ENCODE assay signal across 8 mouse cellular contexts in the genomic region with DNA sequence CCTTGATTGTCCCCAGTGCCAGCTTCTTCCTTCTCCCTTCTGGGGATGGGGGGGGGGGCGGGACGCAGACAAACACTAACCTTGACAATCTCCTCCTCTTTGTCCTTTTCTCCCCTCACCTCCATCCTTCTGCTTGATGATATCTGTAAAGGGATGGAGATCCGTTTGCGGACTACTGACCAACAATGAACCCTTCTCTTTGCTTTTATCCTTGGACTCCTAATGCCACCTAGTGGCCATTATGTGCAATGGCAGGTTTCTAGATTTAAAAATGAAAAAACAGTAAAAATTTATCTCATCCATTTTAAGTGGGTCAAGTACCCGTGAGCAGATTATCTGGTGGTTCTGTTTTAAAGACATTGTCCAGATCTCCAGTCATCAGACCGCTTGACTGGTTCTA. TPM values are rescaled to one million over a fixed set of nuclear protein-coding genes. Genes with fewer than 3 reads are reported as not detected.
DNase-seq lines count a peak whose midpoint lies in the region; ATAC-seq and TF ChIP-seq lines count a peak whose summit lies in the region.

No protein-coding gene starts in this region.

- no peak overlapping the region for H3K9ac ChIP-seq in intestine, embryonic 14.5 days (ENCODE audit: low read length)
- H3K9ac ChIP-seq in intestine, embryonic 15.5 days, result no peak overlapping the region
- H3K9ac ChIP-seq in hindbrain, embryonic 12.5 days, result peak overlapping the region; percentile 18; the same call in 1 of the 2 replicates
- H3K9ac ChIP-seq in midbrain, postnatal 0 days (replicated peaks; ENCODE audit: low read length, poor library complexity, severe bottlenecking), result peak overlapping the region; percentile 55; the same call in 1 of the 2 replicates

- peak overlapping the region; percentile 25; the same call in 1 of the 2 replicates for H3K4me2 ChIP-seq in intestine, embryonic 14.5 days (ENCODE audit: low read length)
- H3K4me2 ChIP-seq in intestine, embryonic 15.5 days (replicated peaks), result no peak overlapping the region
- H3K4me2 ChIP-seq in hindbrain, embryonic 12.5 days (replicated peaks), result peak overlapping the region; percentile 39
- peak overlapping the region; percentile 35 for H3K4me2 ChIP-seq in midbrain, postnatal 0 days (ENCODE audit: low read depth, low read length, poor library complexity, severe bottlenecking)

- H3K9me3 ChIP-seq in intestine, embryonic 14.5 days (ENCODE audit: control insufficient read depth, low read length), result no peaks in the 10 kb centered on the region
- H3K9me3 ChIP-seq in intestine, embryonic 15.5 days, result no peaks in the 10 kb centered on the region
- H3K9me3 ChIP-seq in hindbrain, embryonic 12.5 days (replicated peaks), result no peaks in the 10 kb centered on the region
- H3K9me3 ChIP-seq in midbrain, postnatal 0 days (ENCODE audit: low read length), result no peaks in the 10 kb centered on the region

- no peak for TF ChIP-seq POLR2A in bone marrow, adult 2 months (IDR thresholded peaks at IDR 0.05; ENCODE audit: borderline replicate concordance, control insufficient read depth, low read depth, low read length)

- TF ChIP-seq CTCF in bone marrow, adult 2 months (IDR thresholded peaks at IDR 0.05; ENCODE audit: control insufficient read depth, insufficient read depth, low read length), result peak; percentile 31; the same call in 1 of the 2 replicates
- peak; percentile 91 for TF ChIP-seq CTCF in midbrain, postnatal 0 days (IDR thresholded peaks at IDR 0.05)

- H3K27ac ChIP-seq in intestine, embryonic 14.5 days (ENCODE audit: low read depth), result no peak overlapping the region
- no peak overlapping the region for H3K27ac ChIP-seq in intestine, embryonic 15.5 days
- H3K27ac ChIP-seq in bone marrow, adult 2 months (ENCODE audit: control insufficient read depth, insufficient read depth, low read depth, low read length, poor library complexity), result no peak overlapping the region
- no peak overlapping the region for H3K27ac ChIP-seq in hindbrain, embryonic 12.5 days
- peak overlapping the region; percentile 34; the same call in 1 of the 2 replicates for H3K27ac ChIP-seq in midbrain, postnatal 0 days (ENCODE audit: low read depth, low read length)

- H3K36me3 ChIP-seq in intestine, embryonic 14.5 days (ENCODE audit: control insufficient read depth, insufficient read depth, low read length), result no peaks in the 10 kb centered on the region
- no peaks in the 10 kb centered on the region for H3K36me3 ChIP-seq in intestine, embryonic 15.5 days
- no peaks in the 10 kb centered on the region for H3K36me3 ChIP-seq in hindbrain, embryonic 12.5 days
- 0 out of 2 replicates have a peak, but pooled peaks cover 3% of the 10 kb centered on the region for H3K36me3 ChIP-seq in midbrain, postnatal 0 days (ENCODE audit: insufficient read depth, low read length)

- no peak for ATAC-seq in intestine, embryonic 14.5 days (replicated peaks; ENCODE audit: low FRiP score, low TSS enrichment, low read depth)
- no peak for ATAC-seq in intestine, embryonic 15.5 days
- ATAC-seq in hindbrain, embryonic 12.5 days (ENCODE audit: low FRiP score), result no peak
- no peak for ATAC-seq in midbrain, postnatal 0 days (ENCODE audit: low FRiP score)
- no peak for ATAC-seq in inflammation-experienced regulatory T-cells, adult 6 months

- WGBS in intestine, embryonic 14.5 days, result under 1% methylated on average over 6 of the region's 6 CpGs
- WGBS in intestine, embryonic 15.5 days, result 2% methylated on average over 6 of the region's 6 CpGs
- under 1% methylated on average over 6 of the region's 6 CpGs for whole genome bisulfite sequencing in bone marrow, adult 2 months
- 0% methylated on average over 6 of the region's 6 CpGs for WGBS in hindbrain, embryonic 12.5 days
- WGBS in midbrain, postnatal 0 days, result 0% methylated on average over 6 of the region's 6 CpGs

- H3K4me1 ChIP-seq in intestine, embryonic 14.5 days (replicated peaks; ENCODE audit: control insufficient read depth, insufficient read depth, low read length), result 0 out of 2 replicates have a peak, but pooled peaks cover 5% of the 10 kb centered on the region
- peaks cover 9% of the 10 kb centered on the region for H3K4me1 ChIP-seq in intestine, embryonic 15.5 days (replicated peaks)
- no peaks in the 10 kb centered on the region for H3K4me1 ChIP-seq in bone marrow, adult 2 months (ENCODE audit: control insufficient read depth, insufficient read depth, low read length)
- H3K4me1 ChIP-seq in hindbrain, embryonic 12.5 days, result peaks cover 17% of the 10 kb centered on the region
- H3K4me1 ChIP-seq in midbrain, postnatal 0 days (ENCODE audit: insufficient read depth, low read length), result peaks cover 4% of the 10 kb centered on the region; the same call in 1 of the 2 replicates

- H3K4me3 ChIP-seq in intestine, embryonic 14.5 days (ENCODE audit: low read depth, low read length), result no peak overlapping the region
- no peak overlapping the region for H3K4me3 ChIP-seq in intestine, embryonic 15.5 days (replicated peaks)
- H3K4me3 ChIP-seq in bone marrow, adult 2 months (replicated peaks; ENCODE audit: control insufficient read depth, low read depth, low read length), result no peak overlapping the region
- 0 out of 2 replicates have a peak overlapping the region, but pooled peaks have one; percentile 11 for H3K4me3 ChIP-seq in hindbrain, embryonic 12.5 days
- H3K4me3 ChIP-seq in midbrain, postnatal 0 days (ENCODE audit: low read depth, low read length), result peak overlapping the region; percentile 27; the same call in 1 of the 2 replicates

- H3K27me3 ChIP-seq in intestine, embryonic 14.5 days (replicated peaks; ENCODE audit: control insufficient read depth, insufficient read depth, low read length), result no peaks in the 10 kb centered on the region
- H3K27me3 ChIP-seq in intestine, embryonic 15.5 days (replicated peaks), result no peaks in the 10 kb centered on the region
- H3K27me3 ChIP-seq in hindbrain, embryonic 12.5 days, result no peaks in the 10 kb centered on the region
- H3K27me3 ChIP-seq in midbrain, postnatal 0 days (ENCODE audit: insufficient read depth, low read length), result no peaks in the 10 kb centered on the region

- peak; percentile 56 for DNase-seq in intestine, embryonic 14.5 days (ENCODE audit: low spot score)
- DNase-seq in midbrain, postnatal 0 days (ENCODE audit: low spot score), result peak; percentile 67
- no peak for DNase-seq in gastrocnemius, postnatal 10 days
- DNase-seq in ovary, postnatal 36 days (ENCODE audit: low spot score), result no peak

RNA-seq across cellular contexts. Expression of a gene that starts 3.5 kb away (rescaled TPM):
- 2.5 and 3.4 TPM in 2 replicates for polyA plus RNA-seq in intestine, embryonic 14.5 days (2014; fragmentation: Nextera tagmentation; extraction: Ambion mirVana)
- polyA plus RNA-seq in intestine, embryonic 15.5 days (2015; fragmentation: Nextera tagmentation; extraction: Ambion mirVana), result 2.8 and 3.3 TPM in 2 replicates
- polyA plus RNA-seq in bone marrow, adult 2 months (2011; ENCODE audit: insufficient read depth, insufficient read length, low replicate concordance, missing spikeins), result 1.2 and 4.2 TPM in 2 replicates
- 6.9 and 8.7 TPM in 2 replicates for polyA plus RNA-seq in hindbrain, embryonic 12.5 days (2016; fragmentation: Nextera tagmentation; extraction: Ambion mirVana)
- total RNA-seq in midbrain, postnatal 0 days (2014; rRNA removed), result 6.5 and 10.4 TPM in 2 replicates
- 9.2 and 9.5 TPM in 2 replicates for polyA plus RNA-seq in midbrain, postnatal 0 days (2015; fragmentation: Nextera tagmentation; extraction: Ambion mirVana)
- polyA plus RNA-seq in inflammation-experienced regulatory T-cells, adult 6 months (2017; shearing (Covaris generic)), result 1 to 10 TPM; 1.9 to 3.5 (median 3.3) TPM
- 1 to 10 TPM; 1.2 to 1.4 TPM for total RNA-seq in gastrocnemius, postnatal 10 days (2021)

RNA-seq across cellular contexts. Expression of a gene that starts 11.3 kb away (rescaled TPM):
- 6.3 and 7.0 TPM in 2 replicates for polyA plus RNA-seq in intestine, embryonic 14.5 days (2014; fragmentation: Nextera tagmentation; extraction: Ambion mirVana)
- polyA plus RNA-seq in intestine, embryonic 15.5 days (2015; fragmentation: Nextera tagmentation; extraction: Ambion mirVana), result 5.6 and 5.8 TPM in 2 replicates
- polyA plus RNA-seq in bone marrow, adult 2 months (2011; ENCODE audit: insufficient read depth, insufficient read length, low replicate concordance, missing spikeins), result 3.8 and 6.5 TPM in 2 replicates
- 18.8 and 19.8 TPM in 2 replicates for polyA plus RNA-seq in hindbrain, embryonic 12.5 days (2016; fragmentation: Nextera tagmentation; extraction: Ambion mirVana)
- total RNA-seq in midbrain, postnatal 0 days (2014; rRNA removed), result 150 and 165 TPM in 2 replicates
- 24.4 and 24.5 TPM in 2 replicates for polyA plus RNA-seq in midbrain, postnatal 0 days (2015; fragmentation: Nextera tagmentation; extraction: Ambion mirVana)
- 1 to 10 TPM in 1 of 3 experiments, under 1 TPM in 2; 0.88 to 1.4 (median 0.91) TPM for polyA plus RNA-seq in inflammation-experienced regulatory T-cells, adult 6 months (2017; shearing (Covaris generic))
- total RNA-seq in gastrocnemius, postnatal 10 days (2021), result 10 to 100 TPM; 15.5 to 18.2 TPM

RNA-seq across cellular contexts. Expression of a gene that starts 32.0 kb away (rescaled TPM):
- 3.2 and 3.3 TPM in 2 replicates for polyA plus RNA-seq in intestine, embryonic 14.5 days (2014; fragmentation: Nextera tagmentation; extraction: Ambion mirVana)
- 2.3 and 2.5 TPM in 2 replicates for polyA plus RNA-seq in intestine, embryonic 15.5 days (2015; fragmentation: Nextera tagmentation; extraction: Ambion mirVana)
- polyA plus RNA-seq in bone marrow, adult 2 months (2011; ENCODE audit: insufficient read depth, insufficient read length, low replicate concordance, missing spikeins), result not detected in 2 replicates
- 19.7 and 20.4 TPM in 2 replicates for polyA plus RNA-seq in hindbrain, embryonic 12.5 days (2016; fragmentation: Nextera tagmentation; extraction: Ambion mirVana)
- 111 and 114 TPM in 2 replicates for total RNA-seq in midbrain, postnatal 0 days (2014; rRNA removed)
- polyA plus RNA-seq in midbrain, postnatal 0 days (2015; fragmentation: Nextera tagmentation; extraction: Ambion mirVana), result 125 and 133 TPM in 2 replicates
- polyA plus RNA-seq in inflammation-experienced regulatory T-cells, adult 6 months (2017; shearing (Covaris generic)), result not detected
- under 1 TPM; 0.12 to 0.29 TPM for total RNA-seq in gastrocnemius, postnatal 10 days (2021)

RNA-seq across cellular contexts. Expression of a gene that starts 45.5 kb away (rescaled TPM):
- polyA plus RNA-seq in intestine, embryonic 14.5 days (2014; fragmentation: Nextera tagmentation; extraction: Ambion mirVana), result 28.5 and 32.2 TPM in 2 replicates
- polyA plus RNA-seq in intestine, embryonic 15.5 days (2015; fragmentation: Nextera tagmentation; extraction: Ambion mirVana), result 24.3 and 25.0 TPM in 2 replicates
- polyA plus RNA-seq in bone marrow, adult 2 months (2011; ENCODE audit: insufficient read depth, insufficient read length, low replicate concordance, missing spikeins), result 2.7 and 4.5 TPM in 2 replicates
- 101 and 107 TPM in 2 replicates for polyA plus RNA-seq in hindbrain, embryonic 12.5 days (2016; fragmentation: Nextera tagmentation; extraction: Ambion mirVana)
- 32.1 and 38.6 TPM in 2 replicates for total RNA-seq in midbrain, postnatal 0 days (2014; rRNA removed)
- 38.1 and 40.9 TPM in 2 replicates for polyA plus RNA-seq in midbrain, postnatal 0 days (2015; fragmentation: Nextera tagmentation; extraction: Ambion mirVana)
- 10 to 100 TPM in 1 of 3 experiments, 1 to 10 TPM in 2; 7.2 to 12.6 (median 8.5) TPM for polyA plus RNA-seq in inflammation-experienced regulatory T-cells, adult 6 months (2017; shearing (Covaris generic))
- 1 to 10 TPM; 6.6 to 8.4 TPM for total RNA-seq in gastrocnemius, postnatal 10 days (2021)

Comparison
In these comparisons a context has a peak if more than half of its experiments do, and no peak if none do; other contexts are left out.
1. DNase-seq: peak in intestine, embryonic 14.5 days (single experiment) and midbrain, postnatal 0 days (single experiment); none in gastrocnemius, postnatal 10 days (single experiment) and ovary, postnatal 36 days (single experiment).
2. H3K4me3 ChIP-seq: peak in hindbrain, embryonic 12.5 days (single experiment) and midbrain, postnatal 0 days (single experiment); none in intestine, embryonic 14.5 days (single experiment), intestine, embryonic 15.5 days (single experiment) and bone marrow, adult 2 months (single experiment).
3. H3K9ac ChIP-seq: peak in hindbrain, embryonic 12.5 days (single experiment) and midbrain, postnatal 0 days (single experiment); none in intestine, embryonic 14.5 days (single experiment) and intestine, embryonic 15.5 days (single experiment).